Mouse (Mus musculus) heart, embryonic 11.5 days (tissue): ENCODE results near the gene Kmt2a. TPM values are rescaled to one million over a fixed set of nuclear protein-coding genes. Genes with fewer than 3 reads are reported as not detected.
A peak's percentile ranks its signal among the peaks of the same experiment; 100 is the strongest.

Source experiments
- ATAC-seq: fragments of 200-750 bp; cut with Nextera tagmentation; replicated peaks from 2 replicates; pipeline ENCODE4 v1.8.0; 2017; ENCODE audit warnings: moderate library complexity; ENCODE audit not compliant: insufficient number of reproducible peaks, low FRiP score, low TSS enrichment
- H3K27ac ChIP-seq: fragments of 300-500 bp; sonication (generic); 2 replicates; pipeline ENCODE4 v1.5.1; 2014; ENCODE audit warnings: mild to moderate bottlenecking, low read depth, low read length
- H3K27me3 ChIP-seq: fragments of 300-500 bp; sonication (generic); 2 replicates; pipeline ENCODE4 v1.6.1; 2014; ENCODE audit warnings: mild to moderate bottlenecking, low read length, mixed read lengths; ENCODE audit not compliant: control insufficient read depth, insufficient read depth
- H3K36me3 ChIP-seq: fragments of 300-500 bp; sonication (generic); 2 replicates; pipeline ENCODE4 v1.6.1; 2014; ENCODE audit warnings: mild to moderate bottlenecking, low read length, moderate library complexity, mixed read lengths; ENCODE audit not compliant: control insufficient read depth, insufficient read depth
- H3K4me1 ChIP-seq: fragments of 300-500 bp; sonication (generic); 2 replicates; pipeline ENCODE4 v1.6.1; 2014; ENCODE audit warnings: low read length; ENCODE audit not compliant: control insufficient read depth, insufficient read depth
- H3K4me2 ChIP-seq: fragments of 300-500 bp; sonication (generic); 2 replicates; pipeline ENCODE4 v1.6.1; 2014; ENCODE audit warnings: mild to moderate bottlenecking, moderate library complexity
- H3K4me3 ChIP-seq: fragments of 300-500 bp; sonication (generic); 2 replicates; pipeline ENCODE4 v1.5.1; 2014; ENCODE audit warnings: low read depth, low read length
- H3K9ac ChIP-seq: fragments of 300-500 bp; sonication (generic); 2 replicates; pipeline ENCODE4 v1.6.1; 2014; ENCODE audit warnings: mild to moderate bottlenecking, low read depth, low read length, moderate library complexity
- H3K9me3 ChIP-seq: fragments of 300-500 bp; sonication (generic); replicated peaks from 2 replicates; pipeline ENCODE4 v1.6.1; 2016; ENCODE audit warnings: low read length; ENCODE audit not compliant: control insufficient read depth
- WGBS: fragments of 180-500 bp; shearing (Covaris S2); extraction: QIAGEN DNeasy Blood & Tissue Kit; methylation state at CpG from one replicate; pipeline ENCODE4 v1.1.7; 2014; ENCODE audit not compliant: insufficient replicate concordance; 5-methylcytosine and 5-hydroxymethylcytosine counted together
- polyA plus RNA-seq: library from polyadenylated mRNA; unstranded; fragments of >200 nt; fragmentation: Nextera tagmentation; extraction: Ambion mirVana; gene quantifications from 2 replicates; pipeline ENCODE4 v1.2.1, GENCODE M21; 2014

Kmt2a gene
- polyA plus RNA-seq = 7.3 and 13.9 TPM in 2 replicates

GRCm38 (mm10) chr9:44881221-44881871 is at the start of gene Kmt2a:
Gene Kmt2a, minus strand, starts transcription at chr9:44881296.
- peak; percentile 88 for ATAC-seq
- Histone ChIP-seq H3K4me2 (peak within 1 kb of the TSS; percentile 80), H3K9ac (peak within 1 kb of the TSS; percentile 89), H3K4me1 (peaks cover 24% of the 10 kb centered on the region), H3K4me3 (peak within 1 kb of the TSS; percentile 88), H3K36me3 (no peaks in the 10 kb centered on the region), H3K27me3 (no peaks in the 10 kb centered on the region), H3K9me3 (no peaks in the 10 kb centered on the region), H3K27ac (peak within 1 kb of the TSS; percentile 89)
- WGBS = under 1% methylated on average over 51 of the region's 71 CpGs

GRCm38 (mm10) chr9:44921543-44921942 is 40.4 kb upstream of the Kmt2a start:
- peak overlapping the region; percentile 99; the same call in 1 of the 2 replicates for H3K9ac ChIP-seq
- H3K36me3 ChIP-seq = no peaks in the 10 kb centered on the region
- ATAC-seq = no peak
- peak overlapping the region; percentile 97 for H3K4me3 ChIP-seq
- WGBS = 62% methylated on average over 2 of the region's 2 CpGs
- no peaks in the 10 kb centered on the region for H3K9me3 ChIP-seq
- H3K4me2 ChIP-seq = peak overlapping the region; percentile 65
- H3K27ac ChIP-seq = peak overlapping the region; percentile 90
- H3K27me3 ChIP-seq = no peaks in the 10 kb centered on the region
- peaks cover 8% of the 10 kb centered on the region for H3K4me1 ChIP-seq

GRCm38 (mm10) chr9:44921123-44921468 is 40.0 kb upstream of the Kmt2a start:
- Histone ChIP-seq H3K27ac (peak overlapping the region; percentile 90), H3K27me3 (no peaks in the 10 kb centered on the region), H3K4me3 (peak overlapping the region; percentile 97), H3K4me1 (peaks cover 8% of the 10 kb centered on the region), H3K36me3 (no peaks in the 10 kb centered on the region), H3K9me3 (no peaks in the 10 kb centered on the region), H3K4me2 (peak overlapping the region; percentile 65), H3K9ac (peak overlapping the region; percentile 99)
- WGBS = under 1% methylated on average over 8 of the region's 8 CpGs
- 0 out of 2 replicates have a peak, but pooled peaks have one; percentile 77 for ATAC-seq

- Histone ChIP-seq H3K9ac (peak within 1 kb of the TSS; percentile 99), H3K27me3 (no peaks in the 10 kb centered on the region), H3K4me2 (peak within 1 kb of the TSS; percentile 65), H3K9me3 (no peaks in the 10 kb centered on the region), H3K4me1 (peaks cover 8% of the 10 kb centered on the region), H3K4me3 (peak within 1 kb of the TSS; percentile 97), H3K36me3 (no peaks in the 10 kb centered on the region), H3K27ac (peak within 1 kb of the TSS; percentile 90)
- peak; percentile 80 for ATAC-seq
- WGBS = under 1% methylated on average over 48 of the region's 48 CpGs
Observed at GRCm38 (mm10) chr9:44920374-44921122, 39.5 kb upstream of the Kmt2a start, which contains the start of gene Atp5l. Gene Atp5l, minus strand, starts transcription at chr9:44920742.

- no peaks in the 10 kb centered on the region for H3K9me3 ChIP-seq
- peak overlapping the region; percentile 97 for H3K4me3 ChIP-seq
- no peaks in the 10 kb centered on the region for H3K27me3 ChIP-seq
- peak overlapping the region; percentile 65 for H3K4me2 ChIP-seq
- ATAC-seq = no peak
- WGBS = 34% methylated on average over 2 of the region's 2 CpGs
- H3K27ac ChIP-seq = no peak overlapping the region
- H3K9ac ChIP-seq = peak overlapping the region; percentile 99
- H3K36me3 ChIP-seq = no peaks in the 10 kb centered on the region
- H3K4me1 ChIP-seq = peaks cover 15% of the 10 kb centered on the region
Observed at GRCm38 (mm10) chr9:44919606-44920005, 38.5 kb upstream of the Kmt2a start.

- H3K4me2 ChIP-seq = no peak overlapping the region
- WGBS = 73% methylated on average over 1 of the region's 1 CpGs
- no peak overlapping the region for H3K9ac ChIP-seq
- H3K4me3 ChIP-seq = no peak overlapping the region
- H3K27me3 ChIP-seq = no peaks in the 10 kb centered on the region
- H3K9me3 ChIP-seq = no peaks in the 10 kb centered on the region
- H3K27ac ChIP-seq = no peak overlapping the region
- H3K4me1 ChIP-seq = peaks cover 15% of the 10 kb centered on the region
- no peak for ATAC-seq
- peaks cover 16% of the 10 kb centered on the region for H3K36me3 ChIP-seq
Observed at GRCm38 (mm10) chr9:44916196-44916595, 35.1 kb upstream of the Kmt2a start.

- Histone ChIP-seq H3K9ac (0 out of 2 replicates have a peak overlapping the region, but pooled peaks have one; percentile 22), H3K27ac (no peak overlapping the region)
- 40% methylated on average over 4 of the region's 4 CpGs for WGBS
Observed at GRCm38 (mm10) chr9:44914706-44915105, 33.6 kb upstream of the Kmt2a start.

GRCm38 (mm10) chr9:44911365-44911764 is 30.3 kb upstream of the Kmt2a start:
- Histone ChIP-seq H3K9ac (no peak overlapping the region), H3K4me3 (no peak overlapping the region), H3K27me3 (no peaks in the 10 kb centered on the region), H3K9me3 (no peaks in the 10 kb centered on the region), H3K27ac (no peak overlapping the region), H3K4me2 (no peak overlapping the region), H3K4me1 (peaks cover 7% of the 10 kb centered on the region), H3K36me3 (peaks cover 26% of the 10 kb centered on the region)
- no peak for ATAC-seq
- 90% methylated on average over 4 of the region's 4 CpGs for WGBS

More at GRCm38 (mm10) chr9:44914706-44915105, 33.6 kb upstream of the Kmt2a start:
- no peak overlapping the region for H3K4me2 ChIP-seq
- no peak for ATAC-seq
- H3K36me3 ChIP-seq = peaks cover 26% of the 10 kb centered on the region
- no peaks in the 10 kb centered on the region for H3K9me3 ChIP-seq
- no peak overlapping the region for H3K4me3 ChIP-seq
- no peaks in the 10 kb centered on the region for H3K27me3 ChIP-seq
- peaks cover 15% of the 10 kb centered on the region for H3K4me1 ChIP-seq
